Comparison of ENCODE assay signal across 9 mouse cellular contexts in genomic region chr4:123216782-123217181, GRCm38 (mm10). TPM values are rescaled to one million over a fixed set of nuclear protein-coding genes. Genes with fewer than 3 reads are reported as not detected.
DNase-seq lines count a peak whose midpoint lies in the region; ATAC-seq and TF ChIP-seq lines count a peak whose summit lies in the region.
"Had no signal": no experiment of that assay in that cellular context is flagged by ENCODE, and none has a peak within 500 bp of the region (broad histone marks: within the 10 kb centered on the region; RNA-seq: fewer than 3 reads in every experiment).

No protein-coding gene starts in this region.

- H3K27ac ChIP-seq in gastrocnemius, adult 2 months, result no peak overlapping the region
- H3K27ac ChIP-seq in midbrain, embryonic 14.5 days (replicated peaks; ENCODE audit: low read depth, low read length), result no peak overlapping the region
- no peak overlapping the region for H3K27ac ChIP-seq in midbrain, embryonic 16.5 days (ENCODE audit: low read length)
- H3K27ac ChIP-seq: neural tube, embryonic 13.5 days had no signal

- no peak overlapping the region for H3K4me2 ChIP-seq in midbrain, embryonic 14.5 days (ENCODE audit: low read length)
- H3K4me2 ChIP-seq in midbrain, embryonic 16.5 days (ENCODE audit: low read length), result no peak overlapping the region
- H3K4me2 ChIP-seq: neural tube, embryonic 13.5 days had no signal

- H3K4me1 ChIP-seq in midbrain, embryonic 14.5 days (ENCODE audit: control insufficient read depth, insufficient read depth, low read length), result 0 out of 2 replicates have a peak, but pooled peaks cover 8% of the 10 kb centered on the region
- peaks cover 16% of the 10 kb centered on the region for H3K4me1 ChIP-seq in midbrain, embryonic 16.5 days (ENCODE audit: control insufficient read depth, insufficient read depth, low read length)
- H3K4me1 ChIP-seq: neural tube, embryonic 13.5 days had no signal

- no peak overlapping the region for H3K4me3 ChIP-seq in gastrocnemius, adult 2 months
- H3K4me3 ChIP-seq in midbrain, embryonic 14.5 days (replicated peaks; ENCODE audit: low read depth, low read length), result no peak overlapping the region
- no peak overlapping the region for H3K4me3 ChIP-seq in midbrain, embryonic 16.5 days (ENCODE audit: low read depth, low read length)
- H3K4me3 ChIP-seq: neural tube, embryonic 13.5 days had no signal

- no peak for ATAC-seq in midbrain, embryonic 14.5 days (ENCODE audit: low FRiP score, low TSS enrichment)
- no peak for ATAC-seq in midbrain, embryonic 16.5 days

- TF ChIP-seq CTCF in gastrocnemius, adult 2 months (IDR thresholded peaks at IDR 0.05), result peak; percentile 98; the same call in 1 of the 2 replicates

- no peaks in the 10 kb centered on the region for H3K9me3 ChIP-seq in midbrain, embryonic 14.5 days (ENCODE audit: control insufficient read depth, low read length)
- no peaks in the 10 kb centered on the region for H3K9me3 ChIP-seq in midbrain, embryonic 16.5 days (replicated peaks; ENCODE audit: control insufficient read depth, low read length, poor library complexity, severe bottlenecking)
- H3K9me3 ChIP-seq: neural tube, embryonic 13.5 days had no signal

- H3K36me3 ChIP-seq in midbrain, embryonic 14.5 days (ENCODE audit: control insufficient read depth, insufficient read depth, low read length), result no peaks in the 10 kb centered on the region
- no peaks in the 10 kb centered on the region for H3K36me3 ChIP-seq in midbrain, embryonic 16.5 days (ENCODE audit: control insufficient read depth, insufficient read depth, low read length)
- H3K36me3 ChIP-seq: neural tube, embryonic 13.5 days had no signal

- no peak overlapping the region for H3K9ac ChIP-seq in midbrain, embryonic 14.5 days (replicated peaks; ENCODE audit: low read length)
- no peak overlapping the region for H3K9ac ChIP-seq in midbrain, embryonic 16.5 days (ENCODE audit: low read depth, low read length)
- H3K9ac ChIP-seq: neural tube, embryonic 13.5 days had no signal

- DNase-seq in gastrocnemius, adult 2 months, result peak; percentile 48
- no peak for DNase-seq in gastrocnemius, postnatal 25 days
- peak; percentile 67 for DNase-seq in midbrain, embryonic 14.5 days
- DNase-seq in adrenal gland, adult 2 months, result peak; percentile 40
- DNase-seq in forelimb bud, embryonic 11.5 days (ENCODE audit: low read depth, low spot score), result peak; percentile 60
- DNase-seq in retina, postnatal 1 day, result peak; percentile 67
- no peak for DNase-seq in ovary, adult 18-20 months (ENCODE audit: low spot score)

- intact Hi-C loops in gastrocnemius, adult 2 months (cut with DNase I), result loop anchor here (2.0 to 5.0 kb wide), 2 partner anchors 176 to 312 kb away; no protein-coding TSS in a partner anchor

- 31% methylated on average over 1 of the region's 1 CpGs for WGBS in midbrain, embryonic 14.5 days
- 22% methylated on average over 1 of the region's 1 CpGs for WGBS in midbrain, embryonic 16.5 days

- no peaks in the 10 kb centered on the region for H3K27me3 ChIP-seq in midbrain, embryonic 14.5 days (ENCODE audit: control insufficient read depth, insufficient read depth, low read length)
- H3K27me3 ChIP-seq in midbrain, embryonic 16.5 days (ENCODE audit: control insufficient read depth, insufficient read depth, low read depth, low read length), result no peaks in the 10 kb centered on the region; the same call in 1 of the 2 replicates
- H3K27me3 ChIP-seq: neural tube, embryonic 13.5 days had no signal

RNA-seq across cellular contexts. Expression of gene Nt5c1a, which starts 15.5 kb away (rescaled TPM):
- total RNA-seq in gastrocnemius, adult 2 months (2021), result 10 to 100 TPM; 38.8 to 53.4 TPM
- 10 to 100 TPM; 19.6 to 32.5 TPM for total RNA-seq in gastrocnemius, postnatal 25 days (2021)
- polyA plus RNA-seq in midbrain, embryonic 14.5 days (2014; fragmentation: Nextera tagmentation; extraction: Ambion mirVana), result not detected in 2 replicates
- 0.15 and 0.17 TPM in 2 replicates for polyA plus RNA-seq in midbrain, embryonic 16.5 days (2015; fragmentation: Nextera tagmentation; extraction: Ambion mirVana)
- total RNA-seq in adrenal gland, adult 2 months (2021), result 10 to 100 TPM; 38.8 to 82.5 TPM
- polyA plus RNA-seq in adrenal gland, adult 2 months (2012; rRNA removed), result 21.3 and 23.3 TPM in 2 replicates
- polyA plus RNA-seq: neural tube, embryonic 13.5 days had no signal

RNA-seq across cellular contexts. Expression of gene Heyl, which starts 16.6 kb away (rescaled TPM):
- total RNA-seq in gastrocnemius, adult 2 months (2021), result 1 to 10 TPM; 5.1 to 6.4 TPM
- 1 to 10 TPM; 6.7 to 7.4 TPM for total RNA-seq in gastrocnemius, postnatal 25 days (2021)
- 3.0 and 7.3 TPM in 2 replicates for polyA plus RNA-seq in midbrain, embryonic 14.5 days (2014; fragmentation: Nextera tagmentation; extraction: Ambion mirVana)
- polyA plus RNA-seq in midbrain, embryonic 16.5 days (2015; fragmentation: Nextera tagmentation; extraction: Ambion mirVana), result 5.6 and 6.2 TPM in 2 replicates
- 10 to 100 TPM in 1 of 2 experiments, 1 to 10 TPM in 1; 4.3 to 11.5 TPM for total RNA-seq in adrenal gland, adult 2 months (2021)
- polyA plus RNA-seq in adrenal gland, adult 2 months (2012; rRNA removed), result 4.5 and 5.9 TPM in 2 replicates

RNA-seq across cellular contexts. Expression of gene Hpcal4, which starts 33.8 kb away (rescaled TPM):
- under 1 TPM in 1 of 2 experiments, not detected in 1; 0.08 TPM for total RNA-seq in gastrocnemius, adult 2 months (2021)
- under 1 TPM in 1 of 2 experiments, not detected in 1; 0.36 TPM for total RNA-seq in gastrocnemius, postnatal 25 days (2021)
- polyA plus RNA-seq in midbrain, embryonic 14.5 days (2014; fragmentation: Nextera tagmentation; extraction: Ambion mirVana), result 35.4 and 43.3 TPM in 2 replicates
- polyA plus RNA-seq in midbrain, embryonic 16.5 days (2015; fragmentation: Nextera tagmentation; extraction: Ambion mirVana), result 69.3 and 76.5 TPM in 2 replicates
- total RNA-seq in adrenal gland, adult 2 months (2021), result 1 to 10 TPM; 3.1 to 5.4 TPM
- 3.1 and 4.9 TPM in 2 replicates for polyA plus RNA-seq in adrenal gland, adult 2 months (2012; rRNA removed)

RNA-seq across cellular contexts. Expression of gene Pabpc4, which starts 45.4 kb away (rescaled TPM):
- 100 to 1,000 TPM; 325 to 341 TPM for total RNA-seq in gastrocnemius, adult 2 months (2021)
- total RNA-seq in gastrocnemius, postnatal 25 days (2021), result 100 to 1,000 TPM; 278 to 325 TPM
- polyA plus RNA-seq in midbrain, embryonic 14.5 days (2014; fragmentation: Nextera tagmentation; extraction: Ambion mirVana), result 31.3 and 33.6 TPM in 2 replicates
- 28.1 and 29.5 TPM in 2 replicates for polyA plus RNA-seq in midbrain, embryonic 16.5 days (2015; fragmentation: Nextera tagmentation; extraction: Ambion mirVana)
- total RNA-seq in adrenal gland, adult 2 months (2021), result 100 to 1,000 TPM in 1 of 2 experiments, 10 to 100 TPM in 1; 98.9 to 110 TPM
- 270 and 277 TPM in 2 replicates for polyA plus RNA-seq in adrenal gland, adult 2 months (2012; rRNA removed)

Comparison
In these comparisons a context has a peak if more than half of its experiments do, and no peak if none do; other contexts are left out.
1. DNase-seq: peak in gastrocnemius, adult 2 months (single experiment), midbrain, embryonic 14.5 days (single experiment), adrenal gland, adult 2 months (single experiment), forelimb bud, embryonic 11.5 days (single experiment) and retina, postnatal 1 day (single experiment); none in gastrocnemius, postnatal 25 days (single experiment) and ovary, adult 18-20 months (single experiment).